Mouse (Mus musculus): ENCODE measurements around the gene Naa80. TPM values are rescaled to one million over a fixed set of nuclear protein-coding genes. Genes with fewer than 3 reads are reported as not detected.

The Naa80 gene
- total RNA-seq, 2 experiments from 2014 or later = 17.4 to 18.0 TPM

- no peak for DNase-seq (ENCODE audit: low spot score in 2 of 2)
These were observed 34.4 kb downstream of the Naa80 start for GRCm38 (mm10) chr9:107612945-107613569.

GRCm38 (mm10) chr9:107615035-107615434 lies 36.3 kb downstream of the Naa80 start:
- DNase-seq (ENCODE audit: low spot score in 2 of 2) = no peak

GRCm38 (mm10) chr9:107617461-107617860 lies 38.8 kb downstream of the Naa80 start:
- DNase-seq (ENCODE audit: low spot score in 2 of 2) = no peak

DNA sequence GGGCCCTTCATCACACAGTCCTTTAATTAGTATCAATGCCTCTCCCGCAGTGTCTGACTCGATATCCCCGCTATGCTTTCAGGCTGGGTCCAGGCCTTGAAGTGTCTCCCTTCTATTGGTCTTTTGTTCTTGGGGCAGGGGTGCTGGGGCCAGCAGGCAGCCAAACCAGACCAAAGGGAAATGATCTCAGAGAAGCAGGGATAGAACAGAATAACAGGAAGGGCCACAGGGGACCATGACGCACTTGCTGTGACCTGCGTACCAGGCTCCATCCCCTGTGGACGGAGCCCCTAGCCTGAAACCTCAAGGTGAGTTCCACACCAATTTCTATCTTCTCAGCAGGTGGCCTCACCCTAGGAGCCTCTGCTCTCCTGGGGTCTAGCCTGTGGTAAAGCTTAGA lies 39.4 kb downstream of the Naa80 start:
- DNase-seq (ENCODE audit: low spot score in 2 of 2) = no peak

- DNase-seq (ENCODE audit: low spot score in 2 of 2) = no peak
These were observed 40.3 kb downstream of the Naa80 start for GRCm38 (mm10) chr9:107618778-107619545.

DNA sequence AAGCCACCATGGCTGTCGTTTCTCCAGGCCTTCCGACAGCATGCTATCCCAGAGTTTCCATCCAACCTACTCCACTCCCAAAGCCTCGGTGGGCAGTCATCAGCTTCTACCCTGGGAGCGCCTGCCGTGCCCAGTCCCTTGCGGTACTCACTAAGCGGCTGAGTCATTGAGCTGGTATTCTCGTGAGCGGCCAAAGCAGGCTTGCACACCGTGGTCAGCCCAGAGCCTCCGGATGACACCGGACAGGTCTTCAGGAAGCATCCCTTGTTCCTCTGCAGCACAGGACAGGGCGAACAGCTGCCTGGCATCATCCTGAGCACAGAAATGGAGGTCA lies 40.8 kb downstream of the Naa80 start:
- no peak for DNase-seq (ENCODE audit: low spot score in 2 of 2)

GRCm38 (mm10) chr9:107620954-107621353 lies 42.3 kb downstream of the Naa80 start:
- no peak for DNase-seq (ENCODE audit: low spot score in 2 of 2)

GRCm38 (mm10) chr9:107624539-107624938 lies 45.9 kb downstream of the Naa80 start:
- DNase-seq (ENCODE audit: low spot score in 2 of 2) = no peak

GRCm38 (mm10) chr9:107624951-107625350 lies 46.3 kb downstream of the Naa80 start:
- DNase-seq (ENCODE audit: low spot score in 2 of 2) = no peak

GRCm38 (mm10) chr9:107625351-107626128 lies 46.9 kb downstream of the Naa80 start:
- no peak for DNase-seq (ENCODE audit: low spot score in 2 of 2)

GRCm38 (mm10) chr9:107626158-107626843 lies 47.6 kb downstream of the Naa80 start:
- DNase-seq (ENCODE audit: low spot score in 2 of 2) = no peak

- DNase-seq (ENCODE audit: low spot score in 2 of 2) = peak; percentile 57 to 75
These were observed 48.2 kb downstream of the Naa80 start for GRCm38 (mm10) chr9:107626844-107627277.

- no peak for DNase-seq (ENCODE audit: low spot score in 2 of 2)
These were observed 48.9 kb downstream of the Naa80 start for GRCm38 (mm10) chr9:107627387-107628255.

GRCm38 (mm10) chr9:107628721-107629410 lies 50.2 kb downstream of the Naa80 start:
- no peak for DNase-seq (ENCODE audit: low spot score in 2 of 2)

GRCm38 (mm10) chr9:107629411-107629730 lies 50.7 kb downstream of the Naa80 start:
- no peak for DNase-seq (ENCODE audit: low spot score in 2 of 2)

DNA sequence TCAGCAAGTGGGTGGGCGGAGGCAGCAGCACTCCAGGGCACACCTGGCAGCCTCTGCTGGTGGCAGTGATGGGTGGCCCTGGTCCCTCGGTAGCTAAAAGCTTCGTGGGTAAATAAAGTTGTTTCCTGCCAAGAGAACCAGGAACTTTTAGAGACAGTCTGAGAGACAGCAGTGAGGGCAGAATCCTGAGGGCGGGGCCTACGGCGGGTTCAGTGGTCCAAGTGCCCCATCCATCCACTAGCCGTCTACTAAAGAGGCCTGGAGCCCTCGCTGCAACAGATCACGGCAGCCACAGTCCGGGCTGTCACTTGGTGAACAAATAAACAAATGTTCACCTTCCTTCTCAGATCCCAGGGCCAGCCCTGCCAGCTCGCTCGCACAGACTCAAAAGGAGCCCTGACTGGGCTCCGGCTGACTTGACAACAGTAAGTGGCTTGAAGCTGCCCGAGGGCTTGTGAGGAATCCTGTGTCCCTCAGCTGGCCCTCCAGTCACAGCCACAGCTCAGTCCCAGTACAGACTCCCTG lies 51.3 kb downstream of the Naa80 start:
- DNase-seq (ENCODE audit: low spot score in 2 of 2) = no peak

- DNase-seq (ENCODE audit: low spot score in 2 of 2) = no peak
These were observed 51.9 kb downstream of the Naa80 start for GRCm38 (mm10) chr9:107630576-107630975.

DNA sequence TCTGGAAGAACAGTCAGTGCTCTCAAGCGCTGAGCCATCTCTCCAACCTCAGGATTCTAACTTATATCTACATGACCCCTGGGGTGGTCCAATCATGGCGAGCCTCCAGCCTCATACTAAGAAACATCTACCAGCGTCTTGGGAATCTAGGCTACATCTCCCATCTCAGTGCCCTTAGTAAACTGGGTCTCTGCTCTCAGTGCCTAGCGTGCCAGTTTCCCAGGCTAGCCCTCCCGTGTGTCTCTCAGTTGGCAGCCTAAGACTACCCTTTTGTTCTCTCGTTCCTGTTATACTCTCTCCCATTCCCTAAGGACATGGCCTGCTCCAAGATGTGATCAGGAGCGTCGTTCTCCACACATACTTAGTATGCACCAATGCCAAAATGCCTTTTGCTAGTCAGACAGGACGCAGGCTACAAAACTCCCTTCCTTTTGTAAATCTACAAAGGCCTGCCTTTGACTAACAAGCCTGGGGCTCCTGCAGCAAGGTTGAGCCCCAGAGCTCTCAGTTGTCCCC lies 52.7 kb downstream of the Naa80 start:
- no peak for DNase-seq (ENCODE audit: low spot score in 2 of 2)

- DNase-seq (ENCODE audit: low spot score in 2 of 2) = no peak
These were observed 53.2 kb downstream of the Naa80 start for GRCm38 (mm10) chr9:107631861-107632260.

GRCm38 (mm10) chr9:107632478-107632877 lies 53.8 kb downstream of the Naa80 start:
- no peak for DNase-seq (ENCODE audit: low spot score in 2 of 2)

Measured in adrenal gland, postnatal 4 days (tissue).